Mouse (Mus musculus) erythroblast, embryonic 14.5 days (primary cell): Measurements from ENCODE around the gene Sc5d.

ENCODE experiments used
- GATA1 ChIP-seq: IDR thresholded peaks from 2 replicates; pipeline ENCODE4 v1.6.1; 2012; ENCODE audit warnings: low read length, inconsistent platforms, mixed read lengths
- TAL1 ChIP-seq: IDR thresholded peaks from 3 replicates; pipeline ENCODE4 v1.6.1; 2012; ENCODE audit warnings: low read length, inconsistent platforms, mixed read lengths

GRCm38 (mm10) chr9:42296297-42296922, 32.4 kb upstream of the Sc5d start:
- TF ChIP-seq TAL1 (no peak), GATA1 (no peak)
